Mouse (Mus musculus): Measurements from ENCODE around the gene Kctd5.

Gene Kctd5

GRCm38 (mm10) chr17:24037360-24037759 is 35.9 kb downstream of the Kctd5 start:
- DNase-seq (ENCODE audit: low read depth): no peak

- DNase-seq (ENCODE audit: low read depth): no peak
Observed at GRCm38 (mm10) chr17:24036954-24037353, 36.3 kb downstream of the Kctd5 start.

- DNase-seq (ENCODE audit: low read depth): no peak
Observed at GRCm38 (mm10) chr17:24035087-24035486, 38.2 kb downstream of the Kctd5 start.

- DNase-seq (ENCODE audit: low read depth): no peak
Observed at GRCm38 (mm10) chr17:24030551-24030950, 42.7 kb downstream of the Kctd5 start.

- DNase-seq (ENCODE audit: low read depth): no peak
Observed at GRCm38 (mm10) chr17:24029477-24029876, 43.8 kb downstream of the Kctd5 start.

- no peak for DNase-seq (ENCODE audit: low read depth)
Observed at GRCm38 (mm10) chr17:24021375-24022199, 51.7 kb downstream of the Kctd5 start.

GRCm38 (mm10) chr17:24020696-24021095 is 52.6 kb downstream of the Kctd5 start:
- no peak for DNase-seq (ENCODE audit: low read depth)

- no peak for DNase-seq (ENCODE audit: low read depth)
Observed at GRCm38 (mm10) chr17:24015727-24016126, 57.6 kb downstream of the Kctd5 start.

- DNase-seq (ENCODE audit: low read depth): no peak
Observed at GRCm38 (mm10) chr17:24014433-24014965, 58.8 kb downstream of the Kctd5 start.

- DNase-seq (ENCODE audit: low read depth): no peak
Observed at GRCm38 (mm10) chr17:24012921-24013320, 60.4 kb downstream of the Kctd5 start.

- no peak for DNase-seq (ENCODE audit: low read depth)
Observed at GRCm38 (mm10) chr17:24009617-24010016, 63.7 kb downstream of the Kctd5 start.

GRCm38 (mm10) chr17:24008105-24008504 is 65.2 kb downstream of the Kctd5 start:
- no peak for DNase-seq (ENCODE audit: low read depth)

GRCm38 (mm10) chr17:24007391-24007790 is 65.9 kb downstream of the Kctd5 start:
- DNase-seq (ENCODE audit: low read depth): no peak

- DNase-seq (ENCODE audit: low read depth): no peak
Observed at GRCm38 (mm10) chr17:24006930-24007329, 66.4 kb downstream of the Kctd5 start.

GRCm38 (mm10) chr17:24005049-24005448 is 68.2 kb downstream of the Kctd5 start:
- no peak for DNase-seq (ENCODE audit: low read depth)

- DNase-seq (ENCODE audit: low read depth): no peak
Observed at GRCm38 (mm10) chr17:24004071-24004665, 69.1 kb downstream of the Kctd5 start.

GRCm38 (mm10) chr17:24000404-24000803 is 72.9 kb downstream of the Kctd5 start:
- no peak for DNase-seq (ENCODE audit: low read depth)

- DNase-seq (ENCODE audit: low read depth): no peak
Observed at GRCm38 (mm10) chr17:23998383-23998782, 74.9 kb downstream of the Kctd5 start.

- DNase-seq (ENCODE audit: low read depth): no peak
Observed at GRCm38 (mm10) chr17:23997901-23998300, 75.4 kb downstream of the Kctd5 start, which contains the start of gene Prss22. Gene Prss22, minus strand, starts transcription at chr17:23998100.

Measured in c-Kit-positive CD71-positive TER-119-negative erythroid progenitor cells, embryonic 14.5 days (primary cell).